Mouse (Mus musculus) liver, adult (tissue): ENCODE results near the gene Ppp2r5e.

ENCODE experiments used
- GATA4 ChIP-seq: IDR thresholded peaks from 2 replicates; pipeline ENCODE4 v1.6.1; 2014; ENCODE audit warnings: mild to moderate bottlenecking, low read length; ENCODE audit not compliant: insufficient replicate concordance

Ppp2r5e gene

DNA sequence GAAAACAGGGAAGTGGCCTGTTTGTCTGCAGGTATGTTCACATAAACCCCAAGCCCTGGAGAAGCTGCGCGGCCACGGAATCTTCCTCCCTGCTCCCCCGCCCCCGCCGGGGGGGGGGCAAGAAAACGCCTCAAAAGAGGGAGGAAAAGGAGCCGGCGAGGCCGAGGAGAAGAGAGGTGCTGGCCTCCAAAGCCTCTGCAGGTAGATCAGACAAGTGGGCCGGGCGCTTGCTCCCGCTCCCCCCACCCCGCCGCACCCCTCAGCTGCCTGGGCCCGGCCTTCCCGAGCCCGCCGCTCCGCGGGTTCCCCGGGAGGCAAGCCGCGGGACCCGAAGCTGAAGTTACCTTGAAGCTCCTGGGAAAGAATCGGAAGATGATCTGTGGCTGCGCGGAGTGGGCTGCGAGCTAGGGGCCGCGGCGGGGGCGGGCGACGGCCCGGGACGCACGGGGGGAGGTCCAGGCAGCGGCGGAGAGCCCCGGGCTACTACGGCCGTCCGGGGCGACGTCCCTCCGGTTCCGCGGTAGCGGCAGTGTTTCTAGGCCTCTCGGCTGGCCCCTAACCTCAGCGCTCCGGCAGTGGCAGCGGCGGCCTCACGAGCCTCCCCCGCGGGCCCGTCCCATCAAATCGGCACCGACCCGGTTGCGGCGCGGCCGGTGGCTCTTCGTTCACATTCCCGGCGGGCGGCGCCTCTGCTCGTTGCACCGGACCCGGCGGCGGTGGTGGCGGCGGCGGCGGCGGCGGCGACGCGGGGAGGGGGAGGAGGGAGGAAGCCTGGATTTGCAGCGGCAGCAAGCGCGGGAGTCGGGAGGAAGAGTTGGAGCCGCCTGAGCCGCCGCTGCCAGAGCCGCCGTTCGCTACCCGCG is 523 bp downstream of the Ppp2r5e start:
- no peak for TF ChIP-seq GATA4

DNA sequence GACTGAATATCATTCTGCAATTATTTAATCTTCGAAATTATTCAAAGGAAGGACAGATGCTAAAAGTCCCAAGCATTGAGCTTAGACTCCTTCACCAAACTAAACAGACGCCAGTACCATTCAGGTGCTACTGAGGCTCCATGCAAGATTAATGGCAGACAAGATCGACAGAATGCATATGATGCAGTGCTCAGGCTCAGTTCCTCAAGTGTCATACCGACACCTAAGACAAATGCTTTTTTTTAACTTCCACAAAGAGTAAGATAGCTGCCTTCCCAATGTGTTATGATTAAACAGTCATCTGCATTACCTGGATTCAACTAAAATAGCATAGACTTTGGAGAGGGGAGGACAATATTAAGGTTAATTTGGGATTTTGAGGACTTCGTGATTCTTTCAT is 1.6 kb downstream of the Ppp2r5e start:
- no peak for TF ChIP-seq GATA4

DNA sequence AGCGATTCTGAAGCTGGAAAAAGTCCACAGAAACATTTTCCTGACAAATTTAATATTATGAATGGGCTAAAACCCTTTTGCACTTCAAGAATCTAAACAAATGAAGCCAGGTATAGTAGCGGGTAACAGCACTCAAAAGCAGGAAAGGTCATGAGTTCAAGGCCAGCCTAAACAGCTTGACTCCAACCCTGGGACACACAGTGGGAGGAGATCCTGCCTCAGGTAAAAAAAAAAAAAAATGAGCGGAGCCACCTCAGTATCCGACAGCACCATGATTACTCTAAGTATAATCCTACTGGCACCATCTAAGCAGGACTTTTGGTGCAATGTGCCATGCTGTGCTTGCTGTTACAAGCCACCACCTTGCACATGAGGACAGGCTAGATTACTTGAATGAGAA is 2.2 kb downstream of the Ppp2r5e start:
- no peak for TF ChIP-seq GATA4

DNA sequence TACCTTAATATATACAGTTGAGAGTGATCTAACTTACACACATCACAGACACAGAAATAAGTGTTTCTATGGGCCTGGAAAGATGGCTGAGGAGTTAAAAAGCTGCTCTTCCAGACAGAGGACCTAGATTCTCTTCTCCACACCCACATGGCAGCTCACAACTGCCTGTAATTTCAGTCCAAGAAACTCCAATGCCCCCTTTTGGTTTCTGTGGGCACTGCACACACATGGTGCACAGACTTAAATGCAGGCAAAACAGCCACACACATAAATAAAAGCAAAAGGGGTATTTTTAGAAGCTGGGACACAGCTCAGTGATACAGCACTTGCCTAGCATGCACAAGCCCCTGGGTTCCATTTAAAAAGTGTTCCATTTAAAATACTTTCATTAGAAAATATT is 8.5 kb downstream of the Ppp2r5e start:
- TF ChIP-seq GATA4: no peak

DNA sequence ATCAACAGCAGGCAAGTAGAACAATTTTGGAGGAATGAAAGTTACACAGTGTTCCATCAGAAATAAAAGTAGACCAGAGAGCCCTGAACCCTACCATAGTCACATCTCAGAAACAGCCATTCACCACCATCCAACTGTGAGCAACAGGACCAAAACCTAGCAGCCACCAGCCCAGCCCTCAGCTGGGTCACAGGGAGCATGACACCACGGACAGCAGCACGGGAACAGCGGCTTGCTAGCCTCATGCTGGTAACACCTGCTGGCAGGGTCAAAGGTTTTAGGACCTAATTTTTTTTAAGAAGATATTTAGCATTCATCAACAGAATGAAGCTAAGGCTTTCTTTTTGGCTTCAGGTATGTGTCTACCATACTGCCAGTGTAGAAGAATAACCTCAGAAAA is 12.3 kb downstream of the Ppp2r5e start:
- no peak for TF ChIP-seq GATA4

DNA sequence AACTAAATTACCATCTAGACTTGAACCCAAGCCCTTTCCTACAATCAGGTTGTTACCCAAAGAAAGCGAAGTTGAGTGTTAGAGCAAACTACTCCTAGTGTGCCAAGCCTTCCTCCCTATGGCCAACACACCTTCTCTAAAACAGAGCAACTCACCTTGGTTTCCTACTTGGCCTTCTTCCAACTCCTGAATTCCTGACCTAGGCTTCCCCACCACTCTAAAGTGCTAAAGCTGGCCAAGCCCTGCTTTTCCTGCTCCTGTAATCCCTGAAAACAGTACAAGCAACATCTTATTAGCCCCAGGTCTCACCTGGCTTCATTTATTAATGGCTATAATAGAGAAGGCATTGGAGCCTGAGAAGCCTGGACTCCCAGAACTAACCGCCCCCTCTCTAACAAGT is 17.0 kb downstream of the Ppp2r5e start:
- TF ChIP-seq GATA4: no peak

DNA sequence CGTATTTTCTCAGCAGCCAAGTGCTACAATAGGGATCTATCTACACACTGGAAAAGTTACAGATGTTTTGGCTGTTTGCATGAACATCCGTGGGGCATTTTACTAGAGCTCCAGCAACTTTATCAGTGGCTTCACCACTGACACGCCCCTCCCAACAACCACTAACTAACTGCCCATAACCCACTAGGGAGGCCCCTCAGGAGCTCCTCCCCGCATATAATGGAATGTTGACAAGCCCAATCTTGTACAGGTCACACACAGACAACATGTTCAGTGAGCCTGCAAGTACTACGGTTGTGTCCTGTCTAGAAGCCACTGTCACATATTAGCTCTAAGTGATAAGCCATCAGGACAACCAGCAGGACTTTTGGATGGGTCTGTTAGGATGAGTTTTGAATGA is 18.8 kb downstream of the Ppp2r5e start:
- TF ChIP-seq GATA4: no peak

DNA sequence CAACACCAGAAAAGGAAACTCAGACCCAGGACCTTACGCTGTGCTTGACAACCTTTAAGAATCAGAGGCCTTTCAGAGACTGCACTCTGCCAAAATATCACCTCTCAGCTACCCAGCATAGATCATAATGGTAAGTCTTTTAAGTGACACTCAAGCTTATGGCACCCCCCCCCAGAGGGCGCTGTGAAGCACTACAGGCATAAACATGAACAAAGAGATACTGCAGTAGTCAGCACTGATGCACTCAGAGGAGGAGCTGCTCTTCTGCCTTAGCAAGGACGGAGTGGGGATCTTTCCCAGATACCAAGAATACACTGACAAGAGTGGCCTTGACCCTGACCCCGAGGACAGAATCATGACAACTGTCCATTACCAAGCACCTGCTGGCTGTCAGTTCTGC is 23.8 kb downstream of the Ppp2r5e start:
- no peak for TF ChIP-seq GATA4

DNA sequence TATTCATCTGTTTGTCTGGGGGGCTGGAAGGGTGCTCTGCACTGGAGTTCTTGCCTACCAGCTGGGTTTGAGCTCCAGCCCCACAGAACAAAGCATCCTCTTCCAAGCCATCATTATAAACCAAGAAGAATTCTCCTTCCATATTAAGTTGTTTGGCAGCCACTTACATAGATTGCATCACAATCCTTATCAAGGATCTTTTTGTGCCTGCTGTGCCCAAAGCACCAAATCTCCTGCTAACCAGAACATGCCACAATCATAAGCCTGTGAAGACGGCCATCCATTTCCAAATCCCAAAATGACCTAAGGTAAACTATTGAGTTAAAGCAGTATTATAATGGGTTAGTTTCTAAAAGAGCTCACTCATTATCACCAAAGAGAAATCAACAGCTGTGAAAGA is 25.9 kb downstream of the Ppp2r5e start:
- TF ChIP-seq GATA4: peak; percentile 84

DNA sequence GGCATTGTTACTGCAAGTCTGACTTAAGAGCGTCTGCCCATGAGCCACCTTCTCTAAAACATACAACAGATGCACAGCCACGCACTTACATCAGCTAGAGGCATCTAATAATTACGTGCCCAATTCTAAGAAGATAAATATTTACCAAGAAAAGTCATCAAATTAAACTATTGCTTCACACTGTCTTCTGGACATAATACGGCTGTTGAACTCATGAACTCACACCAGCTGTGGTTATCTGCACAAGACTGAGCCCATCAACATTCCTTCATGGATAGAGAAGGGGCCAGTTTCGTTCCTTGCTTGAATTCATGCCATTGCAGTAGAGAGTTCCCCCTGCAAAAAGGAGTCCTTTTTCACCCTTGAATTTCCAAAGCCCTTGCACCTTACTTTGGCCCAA is 28.3 kb downstream of the Ppp2r5e start:
- TF ChIP-seq GATA4: no peak

DNA sequence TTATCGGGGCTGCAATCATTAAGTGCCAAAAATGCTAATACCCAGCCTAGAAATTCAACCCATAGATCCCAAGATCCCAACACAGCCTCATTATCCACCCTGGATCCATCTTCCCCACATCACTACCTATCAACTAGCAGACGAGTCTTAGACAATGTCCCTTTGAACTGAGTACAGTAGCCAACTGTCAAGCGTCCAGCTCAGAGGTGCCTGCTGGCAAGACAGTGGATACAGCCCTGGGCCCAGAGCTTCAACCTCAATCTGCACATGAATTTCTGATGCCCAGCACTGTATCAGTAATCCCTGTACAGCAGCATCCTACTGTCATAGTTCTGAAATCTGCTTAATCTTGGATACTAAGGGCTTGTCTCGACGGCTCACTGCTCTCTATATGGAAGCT is 30.3 kb downstream of the Ppp2r5e start:
- TF ChIP-seq GATA4: no peak

DNA sequence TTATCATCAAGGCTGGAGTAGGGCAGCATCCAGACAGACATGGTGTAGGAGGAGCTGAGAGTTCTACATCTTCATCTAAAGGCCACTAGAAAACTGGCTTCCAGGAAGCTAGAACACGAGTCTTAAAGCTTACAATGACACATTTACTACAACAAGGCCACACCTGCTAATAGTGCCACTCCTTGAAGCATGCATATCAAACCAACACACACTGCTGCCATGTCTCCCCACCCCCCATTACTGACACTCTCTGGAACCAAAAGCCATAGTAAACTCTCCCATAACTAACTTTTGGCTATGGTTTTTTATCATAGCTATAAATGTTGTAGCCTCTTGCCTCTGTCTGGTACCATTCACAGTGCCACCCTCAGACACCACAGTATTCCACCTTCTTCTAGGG is 31.5 kb downstream of the Ppp2r5e start:
- TF ChIP-seq GATA4: no peak

DNA sequence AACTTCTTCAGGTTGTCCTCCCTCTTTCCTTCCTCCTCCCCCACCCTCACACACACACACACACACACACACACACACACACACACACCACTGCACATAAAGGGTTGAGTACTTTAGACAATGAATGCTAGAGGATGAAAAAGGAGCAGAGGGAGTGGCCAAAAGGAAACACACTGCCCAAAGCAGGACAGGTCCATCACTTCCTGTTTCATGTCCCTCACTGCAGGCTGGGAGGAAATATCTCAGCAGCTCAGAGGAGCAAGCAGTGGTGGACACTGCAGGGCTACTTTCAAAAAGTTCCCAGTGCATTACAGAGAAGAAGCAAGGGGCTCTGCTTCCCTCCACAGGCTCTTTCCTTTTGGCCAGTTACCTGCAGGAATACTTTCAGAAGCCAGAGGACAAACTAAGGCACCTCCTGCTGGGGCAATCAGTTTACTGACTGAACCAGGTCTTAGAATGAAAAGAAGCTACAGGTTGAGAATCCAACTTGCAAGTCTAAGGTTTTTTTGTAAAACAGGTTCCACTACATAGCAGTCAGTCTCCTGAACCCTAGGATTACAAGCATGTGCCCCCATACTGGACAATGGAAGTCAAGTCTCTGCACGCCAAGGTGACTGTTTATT is 32.9 kb downstream of the Ppp2r5e start:
- no peak for TF ChIP-seq GATA4

DNA sequence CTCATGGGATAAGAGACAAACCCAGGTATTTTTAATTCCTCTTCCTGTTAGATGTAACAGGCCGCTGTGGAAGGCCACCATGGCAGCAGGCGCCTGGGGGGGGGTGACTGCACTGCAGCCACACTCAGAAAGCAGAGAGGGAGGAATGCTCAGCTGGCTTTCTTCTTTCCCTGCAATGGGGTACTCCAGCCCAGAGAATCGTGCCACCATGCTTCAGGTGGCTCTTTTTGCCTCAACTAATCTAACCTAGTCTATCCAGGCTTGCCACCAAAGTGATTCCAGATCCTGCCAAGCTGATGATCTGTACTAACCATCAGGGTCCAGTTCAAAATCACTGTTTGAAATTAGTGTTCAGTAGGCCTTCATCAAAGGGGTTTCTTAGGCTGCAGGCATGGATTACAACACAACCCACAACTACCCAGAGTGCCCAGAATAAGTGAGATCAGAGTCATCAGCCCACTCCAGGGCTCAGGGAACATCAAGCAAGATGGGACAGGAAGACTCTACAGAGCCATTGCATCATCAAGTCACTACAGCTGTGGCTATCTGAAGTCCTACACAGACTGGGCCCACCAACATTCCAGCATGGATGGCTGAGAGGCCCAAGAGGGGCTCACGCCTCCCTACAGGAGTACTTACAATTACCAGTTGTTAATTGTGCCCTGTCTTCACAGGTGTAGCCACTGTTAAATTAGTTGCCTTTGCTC is 35.2 kb downstream of the Ppp2r5e start:
- no peak for TF ChIP-seq GATA4

DNA sequence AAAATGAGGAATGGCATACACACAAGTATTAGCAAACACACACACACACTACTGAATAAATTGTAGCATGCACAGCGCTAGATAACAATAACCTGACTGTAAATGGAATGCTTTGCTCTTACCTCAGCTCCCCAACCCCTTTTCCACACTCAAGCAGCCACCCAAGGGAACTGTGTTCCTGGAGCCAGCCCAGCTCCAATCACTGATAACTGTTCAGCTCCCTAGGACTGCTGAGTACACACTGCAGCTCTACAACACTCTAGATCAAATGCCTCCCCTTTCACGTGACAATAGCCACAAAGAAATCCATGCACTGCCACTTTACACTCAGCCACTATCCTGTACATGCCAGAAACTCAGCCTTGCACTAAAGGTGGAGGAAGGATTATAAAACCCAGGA is 36.8 kb downstream of the Ppp2r5e start:
- TF ChIP-seq GATA4: no peak

DNA sequence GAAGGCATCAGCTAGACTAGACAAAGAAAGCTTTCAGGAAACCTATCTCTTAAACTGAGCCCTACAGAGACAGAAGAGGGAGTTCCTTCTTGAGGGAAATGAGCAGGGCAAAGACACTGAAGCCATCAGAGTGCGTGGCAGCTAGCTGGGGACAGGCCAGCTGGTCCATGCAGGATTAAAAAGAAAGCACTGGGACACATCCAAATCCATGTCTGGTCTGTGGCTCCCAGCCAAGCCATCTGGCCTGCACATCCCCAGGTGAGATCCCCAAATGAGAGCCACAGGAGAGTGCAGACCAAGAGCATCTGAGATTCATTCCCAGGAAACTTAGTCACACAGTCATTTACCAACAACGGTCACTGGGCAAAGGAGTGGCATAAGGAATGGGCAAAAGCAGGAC is 38.2 kb downstream of the Ppp2r5e start:
- TF ChIP-seq GATA4: no peak
